In the genomic region with DNA sequence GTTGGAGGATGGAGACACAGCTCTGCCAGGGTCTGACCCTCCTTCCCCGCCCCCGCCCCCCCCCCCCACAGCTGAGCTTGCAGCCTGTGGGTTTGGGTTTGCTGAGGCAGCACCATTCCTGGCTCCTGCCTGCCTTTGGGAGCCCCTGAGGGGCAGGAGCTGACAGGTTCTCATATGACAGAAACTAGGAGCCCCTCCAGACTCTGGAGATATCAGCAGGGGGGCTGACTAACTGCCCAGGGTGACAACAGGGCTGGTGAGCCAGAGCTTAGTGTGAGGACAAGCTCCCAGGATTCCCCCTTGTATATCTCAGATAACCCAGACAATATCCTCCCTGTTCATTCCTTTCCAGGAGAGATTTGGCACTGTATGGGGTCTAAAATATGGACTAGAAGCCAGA, we compare ENCODE assay signal across 17 mouse cellular contexts. TPM values are rescaled to one million over a fixed set of nuclear protein-coding genes. Genes with fewer than 3 reads are reported as not detected.
DNase-seq lines count a peak whose midpoint lies in the region; ATAC-seq and TF ChIP-seq lines count a peak whose summit lies in the region.
"Had no signal": no experiment of that assay in that cellular context is flagged by ENCODE, and none has a peak within 500 bp of the region (broad histone marks: within the 10 kb centered on the region; RNA-seq: fewer than 3 reads in every experiment).

No protein-coding gene starts in this region.

- peaks cover 35% of the 10 kb centered on the region for H3K4me1 ChIP-seq in forebrain, embryonic 16.5 days (replicated peaks; ENCODE audit: control insufficient read depth, insufficient read depth, low read length)
- H3K4me1 ChIP-seq in forebrain, postnatal 0 days (ENCODE audit: insufficient read depth), result no peaks in the 10 kb centered on the region; the same call in 1 of the 2 replicates
- peaks cover 17% of the 10 kb centered on the region for H3K4me1 ChIP-seq in testis, adult 2 months (ENCODE audit: control insufficient read depth, insufficient read depth, low read length)
- H3K4me1 ChIP-seq in neural tube, embryonic 12.5 days, result peaks cover 28% of the 10 kb centered on the region
- peaks cover 34% of the 10 kb centered on the region for H3K4me1 ChIP-seq in midbrain, embryonic 10.5 days

- ATAC-seq in forebrain, embryonic 16.5 days, result no peak
- ATAC-seq in forebrain, postnatal 0 days, result no peak
- ATAC-seq in neural tube, embryonic 12.5 days (ENCODE audit: low FRiP score, low read depth), result no peak
- ATAC-seq: intestine, postnatal 0 days had no signal

- no peak for TF ChIP-seq CTCF in forebrain, postnatal 0 days (IDR thresholded peaks at IDR 0.05; ENCODE audit: low read depth)
- no peak for TF ChIP-seq CTCF in testis, adult 2 months (IDR thresholded peaks at IDR 0.05; ENCODE audit: control insufficient read depth, insufficient read depth, insufficient replicate concordance, low read depth, low read length)

- no peaks in the 10 kb centered on the region for H3K9me3 ChIP-seq in forebrain, embryonic 16.5 days (ENCODE audit: control insufficient read depth, low read length)
- H3K9me3 ChIP-seq in forebrain, postnatal 0 days (ENCODE audit: low read length), result no peaks in the 10 kb centered on the region
- H3K9me3 ChIP-seq in neural tube, embryonic 12.5 days, result no peaks in the 10 kb centered on the region
- no peaks in the 10 kb centered on the region for H3K9me3 ChIP-seq in midbrain, embryonic 10.5 days (replicated peaks)
- H3K9me3 ChIP-seq: embryonic facial prominence, embryonic 15.5 days; hindbrain, embryonic 12.5 days; lung, embryonic 15.5 days had no signal

- peak overlapping the region; percentile 16; the same call in 1 of the 2 replicates for H3K4me2 ChIP-seq in forebrain, embryonic 16.5 days (ENCODE audit: low read length)
- H3K4me2 ChIP-seq in forebrain, postnatal 0 days (ENCODE audit: low read depth), result no peak overlapping the region
- peak overlapping the region; percentile 68; the same call in 1 of the 2 replicates for H3K4me2 ChIP-seq in neural tube, embryonic 12.5 days (replicated peaks)
- H3K4me2 ChIP-seq: midbrain, embryonic 11.5 days had no signal

- TF ChIP-seq POLR2A in testis, adult 2 months (IDR thresholded peaks at IDR 0.05; ENCODE audit: control insufficient read depth, low read depth, low read length), result no peak

- 13% methylated on average over 2 of the region's 2 CpGs for WGBS in forebrain, embryonic 16.5 days
- WGBS in forebrain, postnatal 0 days, result 22% methylated on average over 1 of the region's 2 CpGs
- WGBS in neural tube, embryonic 12.5 days, result 20% methylated on average over 2 of the region's 2 CpGs
- WGBS in midbrain, embryonic 10.5 days, result 29% methylated on average over 2 of the region's 2 CpGs

- peaks cover 28% of the 10 kb centered on the region for H3K27me3 ChIP-seq in forebrain, embryonic 16.5 days (replicated peaks; ENCODE audit: control insufficient read depth, insufficient read depth, low read length)
- peaks cover 17% of the 10 kb centered on the region for H3K27me3 ChIP-seq in forebrain, postnatal 0 days (ENCODE audit: insufficient read depth, low read length)
- peaks cover 4% of the 10 kb centered on the region; the same call in 1 of the 2 replicates for H3K27me3 ChIP-seq in testis, adult 2 months (ENCODE audit: control insufficient read depth, insufficient read depth, low read length)
- peaks cover 44% of the 10 kb centered on the region for H3K27me3 ChIP-seq in neural tube, embryonic 12.5 days (replicated peaks)
- H3K27me3 ChIP-seq in midbrain, embryonic 10.5 days (ENCODE audit: low read depth, poor library complexity, severe bottlenecking), result peaks cover 87% of the 10 kb centered on the region

- H3K9ac ChIP-seq in forebrain, embryonic 16.5 days (replicated peaks; ENCODE audit: low read depth, low read length), result no peak overlapping the region
- H3K9ac ChIP-seq in forebrain, postnatal 0 days, result no peak overlapping the region
- H3K9ac ChIP-seq in neural tube, embryonic 12.5 days, result no peak overlapping the region
- H3K9ac ChIP-seq: embryonic facial prominence, embryonic 15.5 days; hindbrain, embryonic 12.5 days; liver, embryonic 14.5 days; lung, embryonic 15.5 days had no signal

- H3K4me3 ChIP-seq in forebrain, embryonic 16.5 days (replicated peaks; ENCODE audit: low read length), result no peak overlapping the region
- no peak overlapping the region for H3K4me3 ChIP-seq in forebrain, postnatal 0 days (ENCODE audit: low read depth, low read length)
- H3K4me3 ChIP-seq in testis, adult 2 months (ENCODE audit: control insufficient read depth, low read depth, low read length), result peak overlapping the region; percentile 90
- H3K4me3 ChIP-seq in neural tube, embryonic 12.5 days, result no peak overlapping the region
- H3K4me3 ChIP-seq in midbrain, embryonic 10.5 days, result no peak overlapping the region
- H3K4me3 ChIP-seq: hindbrain, embryonic 12.5 days had no signal

- H3K36me3 ChIP-seq in forebrain, embryonic 16.5 days (ENCODE audit: control insufficient read depth, insufficient read depth), result no peaks in the 10 kb centered on the region
- no peaks in the 10 kb centered on the region for H3K36me3 ChIP-seq in forebrain, postnatal 0 days (ENCODE audit: insufficient read depth)
- H3K36me3 ChIP-seq in testis, adult 2 months (ENCODE audit: control insufficient read depth, insufficient read depth, low read length), result no peaks in the 10 kb centered on the region
- no peaks in the 10 kb centered on the region for H3K36me3 ChIP-seq in neural tube, embryonic 12.5 days
- H3K36me3 ChIP-seq in midbrain, embryonic 10.5 days, result no peaks in the 10 kb centered on the region
- H3K36me3 ChIP-seq: embryonic facial prominence, embryonic 15.5 days; hindbrain, embryonic 12.5 days; lung, embryonic 15.5 days had no signal

- no peak overlapping the region for H3K27ac ChIP-seq in forebrain, embryonic 16.5 days (ENCODE audit: low read length)
- no peak overlapping the region for H3K27ac ChIP-seq in forebrain, postnatal 0 days (ENCODE audit: low read depth, low read length)
- no peak overlapping the region for H3K27ac ChIP-seq in testis, adult 2 months (ENCODE audit: control insufficient read depth, insufficient read depth, low read depth, low read length)
- no peak overlapping the region for H3K27ac ChIP-seq in neural tube, embryonic 12.5 days
- H3K27ac ChIP-seq in midbrain, embryonic 10.5 days (replicated peaks), result no peak overlapping the region
- H3K27ac ChIP-seq: embryonic facial prominence, embryonic 15.5 days; hindbrain, embryonic 12.5 days; liver, embryonic 14.5 days; lung, embryonic 15.5 days had no signal

- no peak for DNase-seq in forebrain, postnatal 0 days
- no peak for DNase-seq in testis, postnatal 10 days (ENCODE audit: low spot score)
- no peak for DNase-seq in left cerebral cortex, adult 11 months (ENCODE audit: low spot score)
- no peak for DNase-seq in midbrain, embryonic 10.5 days (ENCODE audit: low spot score)
- DNase-seq: cerebellum, adult 8-10 months; gastrocnemius, postnatal 25 days; heart, postnatal 10 days; lung, postnatal 4 days had no signal

RNA-seq across cellular contexts. Expression of a gene that starts 2.3 kb away (rescaled TPM):
- polyA plus RNA-seq in forebrain, embryonic 16.5 days (2015; fragmentation: Nextera tagmentation; extraction: Ambion mirVana), result 3.4 and 5.4 TPM in 2 replicates
- total RNA-seq in forebrain, postnatal 0 days (2014; rRNA removed), result 2.8 and 3.8 TPM in 2 replicates
- polyA plus RNA-seq in forebrain, postnatal 0 days (2015; fragmentation: Nextera tagmentation; extraction: Ambion mirVana), result 2.0 and 2.1 TPM in 2 replicates
- polyA plus RNA-seq in testis, adult 2 months (2012; rRNA removed), result 7.3 and 7.6 TPM in 2 replicates
- polyA plus RNA-seq in neural tube, embryonic 12.5 days (2016; fragmentation: Nextera tagmentation; extraction: Ambion mirVana), result 10.2 and 11.2 TPM in 2 replicates
- polyA plus RNA-seq in midbrain, embryonic 10.5 days (2016; fragmentation: Nextera tagmentation; extraction: Ambion mirVana), result 0.40 and 0.41 TPM in 2 replicates
- polyA plus RNA-seq: liver, embryonic 14.5 days had no signal

RNA-seq across cellular contexts. Expression of a gene that starts 24.4 kb away (rescaled TPM):
- polyA plus RNA-seq in forebrain, embryonic 16.5 days (2015; fragmentation: Nextera tagmentation; extraction: Ambion mirVana), result 652 and 659 TPM in 2 replicates
- total RNA-seq in forebrain, postnatal 0 days (2014; rRNA removed), result 793 and 1,371 TPM in 2 replicates
- 687 and 897 TPM in 2 replicates for polyA plus RNA-seq in forebrain, postnatal 0 days (2015; fragmentation: Nextera tagmentation; extraction: Ambion mirVana)
- 236 and 267 TPM in 2 replicates for polyA plus RNA-seq in testis, adult 2 months (2012; rRNA removed)
- 709 and 737 TPM in 2 replicates for polyA plus RNA-seq in neural tube, embryonic 12.5 days (2016; fragmentation: Nextera tagmentation; extraction: Ambion mirVana)
- 976 and 1,159 TPM in 2 replicates for polyA plus RNA-seq in midbrain, embryonic 10.5 days (2016; fragmentation: Nextera tagmentation; extraction: Ambion mirVana)

RNA-seq across cellular contexts. Expression of a gene that starts 28.1 kb away (rescaled TPM):
- 39.0 and 52.1 TPM in 2 replicates for polyA plus RNA-seq in forebrain, embryonic 16.5 days (2015; fragmentation: Nextera tagmentation; extraction: Ambion mirVana)
- total RNA-seq in forebrain, postnatal 0 days (2014; rRNA removed), result 64.1 and 76.4 TPM in 2 replicates
- polyA plus RNA-seq in forebrain, postnatal 0 days (2015; fragmentation: Nextera tagmentation; extraction: Ambion mirVana), result 49.4 and 57.2 TPM in 2 replicates
- polyA plus RNA-seq in testis, adult 2 months (2012; rRNA removed), result 76.7 and 79.4 TPM in 2 replicates
- 38.2 and 40.9 TPM in 2 replicates for polyA plus RNA-seq in neural tube, embryonic 12.5 days (2016; fragmentation: Nextera tagmentation; extraction: Ambion mirVana)
- 7.8 and 12.5 TPM in 2 replicates for polyA plus RNA-seq in midbrain, embryonic 10.5 days (2016; fragmentation: Nextera tagmentation; extraction: Ambion mirVana)

RNA-seq across cellular contexts. Expression of a gene that starts 55.0 kb away (rescaled TPM):
- 4.6 and 6.4 TPM in 2 replicates for polyA plus RNA-seq in forebrain, embryonic 16.5 days (2015; fragmentation: Nextera tagmentation; extraction: Ambion mirVana)
- 3.7 and 5.2 TPM in 2 replicates for total RNA-seq in forebrain, postnatal 0 days (2014; rRNA removed)
- 3.0 and 4.2 TPM in 2 replicates for polyA plus RNA-seq in forebrain, postnatal 0 days (2015; fragmentation: Nextera tagmentation; extraction: Ambion mirVana)
- 0.20 and 0.44 TPM in 2 replicates for polyA plus RNA-seq in testis, adult 2 months (2012; rRNA removed)
- 6.8 and 8.6 TPM in 2 replicates for polyA plus RNA-seq in neural tube, embryonic 12.5 days (2016; fragmentation: Nextera tagmentation; extraction: Ambion mirVana)
- 8.9 and 16.8 TPM in 2 replicates for polyA plus RNA-seq in midbrain, embryonic 10.5 days (2016; fragmentation: Nextera tagmentation; extraction: Ambion mirVana)
